Mouse (Mus musculus) hindbrain, postnatal 0 days (tissue): ENCODE results near the gene Htt. TPM values are rescaled to one million over a fixed set of nuclear protein-coding genes. Genes with fewer than 3 reads are reported as not detected.

ENCODE experiments used
- ATAC-seq: fragments of 200-750 bp; cut with Nextera tagmentation; 2 replicates; pipeline ENCODE4 v1.8.0; 2017; ENCODE audit warnings: mild to moderate bottlenecking, moderate TSS enrichment, moderate library complexity
- DNase-seq: peaks from one replicate; pipeline ENCODE4 v3.0.0-alpha.2; 2015; ENCODE audit warnings: low spot score
- H3K27ac ChIP-seq: fragments of 300-500 bp; sonication (generic); 2 replicates; pipeline ENCODE4 v1.5.1; 2014; ENCODE audit warnings: mild to moderate bottlenecking
- H3K27me3 ChIP-seq: fragments of 300-500 bp; sonication (generic); 2 replicates; pipeline ENCODE4 v1.6.1; 2014; ENCODE audit warnings: low read length, mixed read lengths; ENCODE audit not compliant: insufficient read depth
- H3K36me3 ChIP-seq: fragments of 300-500 bp; sonication (generic); 2 replicates; pipeline ENCODE4 v1.6.1; 2014; ENCODE audit warnings: low read length, mixed read lengths; ENCODE audit not compliant: insufficient read depth
- H3K4me1 ChIP-seq: fragments of 300-500 bp; sonication (generic); 2 replicates; pipeline ENCODE4 v1.6.1; 2014; ENCODE audit warnings: antibody characterized with exemption, low read length, mixed read lengths; ENCODE audit not compliant: insufficient read depth
- H3K4me2 ChIP-seq: fragments of 300-500 bp; sonication (generic); 2 replicates; pipeline ENCODE4 v1.6.1; 2014; ENCODE audit warnings: low read depth, mild to moderate bottlenecking, low read length, moderate library complexity, mixed read lengths
- H3K4me3 ChIP-seq: fragments of 300-500 bp; sonication (generic); 2 replicates; pipeline ENCODE4 v1.5.1; 2014; ENCODE audit warnings: low read length
- H3K9ac ChIP-seq: fragments of 300-500 bp; sonication (generic); replicated peaks from 2 replicates; pipeline ENCODE4 v1.6.1; 2014; ENCODE audit warnings: mild to moderate bottlenecking, low read length, moderate library complexity, mixed read lengths
- H3K9me3 ChIP-seq: fragments of 300-500 bp; sonication (generic); 2 replicates; pipeline ENCODE4 v1.6.1; 2016; ENCODE audit warnings: low read length, mixed read lengths
- CTCF ChIP-seq: IDR thresholded peaks from 2 replicates; pipeline ENCODE4 v1.5.1; 2016; ENCODE audit warnings: antibody characterized with exemption, control low read depth, low read depth
- WGBS: fragments of 180-500 bp; shearing (Covaris S2); extraction: QIAGEN DNeasy Blood & Tissue Kit; methylation state at CpG from one replicate; pipeline ENCODE4 v1.1.7; 2014; 5-methylcytosine and 5-hydroxymethylcytosine counted together
- polyA plus RNA-seq: library from polyadenylated mRNA; unstranded; fragments of >200 nt; fragmentation: Nextera tagmentation; extraction: Ambion mirVana; gene quantifications from 2 replicates; pipeline ENCODE4 v1.2.1, GENCODE M21; 2015
- total RNA-seq: library from RNA; depleted of rRNA; stranded (reverse); fragments of >200 nt; gene quantifications from 2 replicates; pipeline ENCODE4 v1.2.3, GENCODE M21; 2014

Gene Htt
- total and polyA plus RNA-seq, 2 experiments from 2014 or later: 8.0 to 44.0 TPM

DNA sequence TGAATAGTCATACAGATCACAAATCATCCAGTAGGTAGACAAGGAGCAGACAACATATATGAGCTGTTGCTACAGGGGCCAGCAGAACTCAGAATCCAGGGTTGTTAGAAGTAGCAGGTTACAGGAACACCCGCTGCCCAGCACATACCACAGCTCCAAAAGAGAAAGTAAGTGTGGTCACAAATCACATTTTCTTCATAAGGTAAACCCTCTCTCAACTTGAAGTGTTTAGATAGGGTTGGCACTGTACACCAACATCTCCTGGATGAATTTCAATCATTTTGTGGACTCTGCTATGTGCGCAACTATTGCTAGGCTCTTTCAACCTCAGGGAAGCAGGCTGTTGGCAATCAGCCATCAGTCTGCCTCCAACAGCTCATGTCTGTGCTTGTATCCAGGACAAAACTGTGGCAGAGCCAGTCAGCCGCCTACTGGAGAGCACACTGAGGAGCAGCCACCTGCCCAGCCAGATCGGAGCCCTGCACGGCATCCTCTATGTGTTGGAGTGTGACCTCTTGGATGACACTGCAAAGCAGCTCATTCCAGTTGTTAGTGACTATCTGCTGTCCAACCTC is 141.4 kb downstream of the Htt start:
- H3K27me3 ChIP-seq: no peaks in the 10 kb centered on the region
- H3K9me3 ChIP-seq: no peaks in the 10 kb centered on the region
- no peak overlapping the region for H3K9ac ChIP-seq
- ATAC-seq (peak; percentile 65; the same call in 1 of the 2 replicates), DNase-seq (peak; percentile 83)
- no peak overlapping the region for H3K4me3 ChIP-seq
- WGBS: 44% methylated on average over 5 of the region's 5 CpGs
- peaks cover 58% of the 10 kb centered on the region for H3K36me3 ChIP-seq
- H3K27ac ChIP-seq: no peak overlapping the region
- H3K4me2 ChIP-seq: no peak overlapping the region
- TF ChIP-seq CTCF: peak; percentile 64
- H3K4me1 ChIP-seq: no peaks in the 10 kb centered on the region

- ATAC-seq (no peak), DNase-seq (no peak)
- Histone ChIP-seq H3K36me3 (peaks cover 50% of the 10 kb centered on the region), H3K27ac (no peak overlapping the region), H3K27me3 (no peaks in the 10 kb centered on the region), H3K9me3 (no peaks in the 10 kb centered on the region), H3K4me1 (no peaks in the 10 kb centered on the region), H3K9ac (no peak overlapping the region), H3K4me3 (no peak overlapping the region), H3K4me2 (no peak overlapping the region)
- no peak for TF ChIP-seq CTCF
Observed at GRCm38 (mm10) chr5:34904412-34904811, 142.9 kb downstream of the Htt start.

DNA sequence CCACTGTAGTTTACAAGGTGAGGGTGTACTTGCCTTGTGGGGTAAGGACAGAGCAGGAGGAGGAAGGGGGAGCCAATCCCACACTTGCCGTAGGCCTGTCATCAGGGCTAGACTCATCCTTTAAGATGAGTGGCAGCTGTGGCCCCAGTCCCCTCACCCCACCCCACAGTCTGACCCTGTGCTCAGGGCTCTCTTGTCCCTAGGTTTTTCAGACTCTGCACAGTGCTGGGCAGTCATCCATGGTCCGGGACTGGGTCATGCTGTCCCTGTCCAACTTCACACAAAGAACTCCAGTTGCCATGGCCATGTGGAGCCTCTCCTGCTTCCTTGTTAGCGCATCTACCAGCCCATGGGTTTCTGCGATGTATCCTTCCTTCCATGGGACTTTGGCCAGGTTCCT is 145.7 kb downstream of the Htt start:
- H3K27ac ChIP-seq: no peak overlapping the region
- TF ChIP-seq CTCF: no peak
- H3K4me3 ChIP-seq: no peak overlapping the region
- H3K36me3 ChIP-seq: peaks cover 54% of the 10 kb centered on the region
- H3K4me2 ChIP-seq: no peak overlapping the region
- WGBS: 75% methylated on average over 4 of the region's 4 CpGs
- H3K9me3 ChIP-seq: no peaks in the 10 kb centered on the region
- DNase-seq (no peak), ATAC-seq (0 out of 2 replicates have a peak, but pooled peaks have one; percentile 27)
- no peaks in the 10 kb centered on the region for H3K4me1 ChIP-seq
- no peaks in the 10 kb centered on the region for H3K27me3 ChIP-seq
- no peak overlapping the region for H3K9ac ChIP-seq

GRCm38 (mm10) chr5:34907910-34908725 is 146.6 kb downstream of the Htt start, which contains the start of gene Msantd1:
Gene Msantd1 (plus strand): TSS chr5:34908012.
- Histone ChIP-seq H3K36me3 (peaks cover 54% of the 10 kb centered on the region), H3K4me2 (no peak within 1 kb of the TSS), H3K9ac (no peak within 1 kb of the TSS), H3K27me3 (no peaks in the 10 kb centered on the region), H3K4me1 (no peaks in the 10 kb centered on the region), H3K4me3 (no peak within 1 kb of the TSS), H3K27ac (no peak within 1 kb of the TSS), H3K9me3 (no peaks in the 10 kb centered on the region)
- no peak for ATAC-seq
- 74% methylated on average over 6 of the region's 6 CpGs for WGBS
- no peak for DNase-seq
- no peak for TF ChIP-seq CTCF

- ATAC-seq: no peak
- H3K4me3 ChIP-seq: no peak overlapping the region
- H3K27me3 ChIP-seq: no peaks in the 10 kb centered on the region
- no peak overlapping the region for H3K4me2 ChIP-seq
- no peaks in the 10 kb centered on the region for H3K9me3 ChIP-seq
- peaks cover 52% of the 10 kb centered on the region for H3K36me3 ChIP-seq
- no peak for DNase-seq
- H3K9ac ChIP-seq: no peak overlapping the region
- no peaks in the 10 kb centered on the region for H3K4me1 ChIP-seq
- 65% methylated on average over 9 of the region's 9 CpGs for WGBS
- no peak overlapping the region for H3K27ac ChIP-seq
- no peak for TF ChIP-seq CTCF
Observed at GRCm38 (mm10) chr5:34908726-34909633, 147.4 kb downstream of the Htt start.

GRCm38 (mm10) chr5:34909634-34910503 is 148.3 kb downstream of the Htt start:
- Histone ChIP-seq H3K9ac (no peak overlapping the region), H3K4me3 (no peak overlapping the region), H3K27ac (no peak overlapping the region), H3K36me3 (peaks cover 44% of the 10 kb centered on the region), H3K4me1 (no peaks in the 10 kb centered on the region), H3K4me2 (no peak overlapping the region), H3K9me3 (no peaks in the 10 kb centered on the region), H3K27me3 (no peaks in the 10 kb centered on the region)
- 88% methylated on average over 1 of the region's 1 CpGs for WGBS
- ATAC-seq (no peak), DNase-seq (no peak)
- no peak for TF ChIP-seq CTCF
